Mouse (Mus musculus) gastrocnemius, postnatal 4 days (tissue): ENCODE data around the gene Tmem245. TPM values are rescaled to one million over a fixed set of nuclear protein-coding genes. Genes with fewer than 3 reads are reported as not detected.

Experiments used
- DNase-seq, 2 experiments: peaks; one replicate each; pipeline ENCODE4 v3.0.0; 2021 to 2022; ENCODE audit warnings: low spot score in 2 of 2, mixed read lengths in 2 of 2
- total RNA-seq, 2 experiments: library from RNA; stranded (reverse); gene quantifications; 2 replicates each; pipeline ENCODE4 v1.2.3; 2021

The Tmem245 gene
- total RNA-seq, 2 experiments from 2014 or later = 28.6 to 32.3 TPM

GRCm38 (mm10) chr4:56932096-56932495 lies 15.1 kb downstream of the Tmem245 start:
- no peak for DNase-seq

- DNase-seq = no peak
Measured at GRCm38 (mm10) chr4:56930312-56930711, 16.9 kb downstream of the Tmem245 start.

- no peak for DNase-seq
Measured at GRCm38 (mm10) chr4:56926971-56927370, 20.3 kb downstream of the Tmem245 start.

GRCm38 (mm10) chr4:56922229-56922628 lies 25.0 kb downstream of the Tmem245 start:
- no peak for DNase-seq

GRCm38 (mm10) chr4:56915732-56916325 lies 31.4 kb downstream of the Tmem245 start:
- no peak for DNase-seq

- no peak for DNase-seq
Measured at GRCm38 (mm10) chr4:56914761-56915160, 32.5 kb downstream of the Tmem245 start.

GRCm38 (mm10) chr4:56914338-56914737 lies 32.9 kb downstream of the Tmem245 start:
- DNase-seq = no peak

GRCm38 (mm10) chr4:56912382-56913001 lies 34.7 kb downstream of the Tmem245 start:
- DNase-seq = no peak

- DNase-seq = no peak
Measured at GRCm38 (mm10) chr4:56909568-56909967, 37.7 kb downstream of the Tmem245 start.

- DNase-seq = no peak
Measured at GRCm38 (mm10) chr4:56907671-56908070, 39.6 kb downstream of the Tmem245 start.

- DNase-seq = no peak
Measured at GRCm38 (mm10) chr4:56906926-56907325, 40.3 kb downstream of the Tmem245 start.

- DNase-seq = no peak
Measured at GRCm38 (mm10) chr4:56905507-56905906, 41.7 kb downstream of the Tmem245 start.

- DNase-seq = no peak
Measured at GRCm38 (mm10) chr4:56901671-56902070, 45.6 kb downstream of the Tmem245 start.

GRCm38 (mm10) chr4:56899216-56899615 lies 48.0 kb downstream of the Tmem245 start:
- DNase-seq = no peak

- no peak for DNase-seq
Measured at GRCm38 (mm10) chr4:56897511-56897910, 49.7 kb downstream of the Tmem245 start.

- DNase-seq = no peak
Measured at GRCm38 (mm10) chr4:56894196-56894595, 53.0 kb downstream of the Tmem245 start.

- DNase-seq = no peak
Measured at GRCm38 (mm10) chr4:56892501-56893115, 54.6 kb downstream of the Tmem245 start.

- no peak for DNase-seq
Measured at GRCm38 (mm10) chr4:56888483-56888882, 58.8 kb downstream of the Tmem245 start.

- no peak for DNase-seq
Measured at GRCm38 (mm10) chr4:56886286-56886979, 60.8 kb downstream of the Tmem245 start.

- DNase-seq = no peak
Measured at GRCm38 (mm10) chr4:56880036-56880703, 67.1 kb downstream of the Tmem245 start.

- DNase-seq = no peak
Measured at GRCm38 (mm10) chr4:56878971-56879370, 68.3 kb downstream of the Tmem245 start.
